Mouse (Mus musculus) heart, postnatal 14 days (tissue): Measurements from ENCODE around the gene 2010111I01Rik. TPM values are rescaled to one million over a fixed set of nuclear protein-coding genes. Genes with fewer than 3 reads are reported as not detected.
A peak's percentile ranks its signal among the peaks of the same experiment; 100 is the strongest.
"Not testable (repeated sequence)": the region's sequence is repeated elsewhere in the genome, so short reads cannot be mapped to it uniquely, and the experiment has no call there.

Source experiments
- DNase-seq, 2 experiments: peaks; one replicate each; pipeline ENCODE4 v3.0.0; 2021 to 2022
- intact Hi-C: fragments of 180-260 bp; cut with DNase I; formaldehyde crosslinking; loops from one replicate; pipeline ENCODE4 v1.15.1; 2025
- total RNA-seq, 2 experiments: library from RNA; stranded (reverse); gene quantifications; 2 replicates each; pipeline ENCODE4 v1.2.3; 2021

2010111I01Rik gene
- total RNA-seq, 2 experiments from 2014 or later, result 109 to 114 TPM

DNA sequence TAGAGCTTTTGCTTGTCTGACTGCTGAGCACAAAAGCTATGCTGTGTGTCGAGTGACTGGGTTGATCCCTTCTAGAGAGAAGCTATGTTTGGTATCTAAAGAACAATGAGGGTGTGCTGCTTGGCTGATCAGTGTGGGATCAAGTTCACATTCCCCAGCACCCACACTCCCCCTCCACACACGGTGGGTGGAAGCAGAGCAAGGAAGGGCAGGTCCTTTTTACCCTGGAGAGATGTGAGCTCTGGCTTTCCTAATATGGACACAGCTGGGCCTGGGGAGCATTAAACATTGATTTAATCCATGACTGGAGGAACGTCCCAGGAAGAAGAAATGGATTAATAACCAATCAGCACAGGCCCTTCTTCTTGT lies 267.0 kb downstream of the 2010111I01Rik start:
- no peak for DNase-seq
- intact Hi-C loops, result no loop called here

GRCm38 (mm10) chr13:63232558-63232957 lies 267.9 kb downstream of the 2010111I01Rik start:
- intact Hi-C loops, result no loop called here
- no peak for DNase-seq

DNA sequence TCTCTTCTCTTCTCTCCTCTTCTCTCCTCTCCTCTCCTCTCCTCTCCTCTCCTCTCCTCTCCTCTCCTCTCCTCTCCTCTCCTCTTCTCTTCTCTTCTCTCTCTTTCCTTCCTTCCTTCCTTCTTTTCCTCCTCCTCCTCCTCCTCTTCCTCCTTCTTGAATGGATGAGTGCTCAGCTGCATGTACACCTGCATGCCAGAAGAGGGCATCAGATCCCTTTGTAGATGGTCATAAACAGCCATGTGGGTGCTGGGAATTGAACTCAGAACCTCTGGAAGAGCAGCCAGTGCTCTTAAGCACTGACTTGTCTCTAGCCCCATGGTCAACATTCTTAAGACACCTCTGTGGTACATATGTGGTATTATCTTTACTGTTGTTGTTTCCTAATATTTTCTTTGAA lies 269.8 kb downstream of the 2010111I01Rik start:
- DNase-seq, intact Hi-C loops: not testable (repeated sequence)

GRCm38 (mm10) chr13:63235551-63235950 lies 270.9 kb downstream of the 2010111I01Rik start:
- intact Hi-C loops, result no loop called here
- DNase-seq, result no peak

GRCm38 (mm10) chr13:63236159-63236893 lies 271.6 kb downstream of the 2010111I01Rik start:
- intact Hi-C loops, result no loop called here
- DNase-seq, result no peak

GRCm38 (mm10) chr13:63238045-63238444 lies 273.4 kb downstream of the 2010111I01Rik start:
- intact Hi-C loops, result no loop called here
- DNase-seq, result no peak

GRCm38 (mm10) chr13:63239301-63239804 lies 274.7 kb downstream of the 2010111I01Rik start:
- DNase-seq, result no peak
- intact Hi-C loops, result no loop called here

DNA sequence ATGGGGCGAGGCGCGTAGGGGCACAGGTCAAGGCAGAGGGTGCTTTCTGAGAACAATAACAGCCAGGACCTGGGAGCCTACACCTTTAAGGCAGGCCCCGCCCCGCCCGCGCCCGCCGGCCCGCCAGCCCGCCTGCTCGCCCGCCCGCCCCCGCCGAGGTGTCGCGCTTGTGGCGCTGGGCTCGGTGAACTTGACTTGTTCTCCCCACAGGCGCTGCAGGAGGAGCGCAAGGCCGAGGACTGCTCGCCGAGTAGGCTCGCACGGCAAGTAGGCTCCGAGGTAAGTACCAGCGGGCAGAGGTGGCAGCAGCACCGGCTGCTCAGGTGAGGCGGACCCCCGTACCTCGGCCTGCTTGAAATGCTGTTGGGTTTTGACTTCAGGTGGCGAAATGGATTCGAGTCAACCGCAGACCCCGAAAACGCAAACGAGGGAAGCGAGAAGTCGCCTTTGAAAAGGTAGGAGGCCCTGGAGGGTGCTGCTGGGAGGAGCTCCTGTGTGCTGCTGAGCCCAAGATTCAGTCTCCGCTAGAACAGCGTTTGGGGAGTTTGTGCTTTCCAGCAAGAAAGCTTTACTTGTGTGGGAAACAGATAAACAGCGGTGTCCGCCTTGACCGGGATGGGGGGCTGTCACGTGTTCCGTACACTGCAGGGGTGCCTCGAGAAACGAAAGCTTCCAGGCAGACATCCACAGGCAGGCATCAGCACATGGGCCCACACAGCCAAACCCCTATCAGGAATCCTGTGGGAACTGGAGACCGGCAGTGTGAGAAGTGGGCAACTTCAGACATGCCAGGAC lies 275.4 kb downstream of the 2010111I01Rik start:
- intact Hi-C loops, result loop anchor here (2.0 to 5.0 kb wide), 6 partner anchors 37 to 313 kb away; no protein-coding TSS in a partner anchor
- DNase-seq, result peak; percentile 89 to 92

GRCm38 (mm10) chr13:63240835-63241234 lies 276.1 kb downstream of the 2010111I01Rik start:
- no peak for DNase-seq
- intact Hi-C loops, result loop anchor here (2.0 to 5.0 kb wide), 6 partner anchors 36 to 314 kb away; no protein-coding TSS in a partner anchor

DNA sequence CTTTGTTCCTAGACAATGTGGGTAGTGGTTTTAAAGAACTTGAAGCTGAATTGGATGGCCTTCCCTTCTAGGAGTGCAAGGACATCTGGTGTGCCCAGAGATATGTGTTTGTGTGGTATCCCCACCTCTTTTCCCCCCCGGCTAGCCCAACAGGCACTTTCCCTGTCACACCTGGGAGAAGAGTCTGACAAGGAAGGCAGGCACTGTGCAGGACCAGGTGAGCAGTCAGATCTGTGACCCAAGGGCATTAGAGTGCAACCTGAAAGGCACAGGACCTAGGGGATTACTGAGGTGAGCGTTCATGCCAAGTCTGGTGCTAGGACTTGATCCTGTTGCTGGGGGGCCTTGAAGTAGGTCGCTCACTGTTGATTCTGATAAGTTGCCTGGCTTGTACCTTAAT lies 277.0 kb downstream of the 2010111I01Rik start:
- intact Hi-C loops, result loop anchor here (2.0 to 5.0 kb wide), 6 partner anchors 36 to 314 kb away; no protein-coding TSS in a partner anchor

DNA sequence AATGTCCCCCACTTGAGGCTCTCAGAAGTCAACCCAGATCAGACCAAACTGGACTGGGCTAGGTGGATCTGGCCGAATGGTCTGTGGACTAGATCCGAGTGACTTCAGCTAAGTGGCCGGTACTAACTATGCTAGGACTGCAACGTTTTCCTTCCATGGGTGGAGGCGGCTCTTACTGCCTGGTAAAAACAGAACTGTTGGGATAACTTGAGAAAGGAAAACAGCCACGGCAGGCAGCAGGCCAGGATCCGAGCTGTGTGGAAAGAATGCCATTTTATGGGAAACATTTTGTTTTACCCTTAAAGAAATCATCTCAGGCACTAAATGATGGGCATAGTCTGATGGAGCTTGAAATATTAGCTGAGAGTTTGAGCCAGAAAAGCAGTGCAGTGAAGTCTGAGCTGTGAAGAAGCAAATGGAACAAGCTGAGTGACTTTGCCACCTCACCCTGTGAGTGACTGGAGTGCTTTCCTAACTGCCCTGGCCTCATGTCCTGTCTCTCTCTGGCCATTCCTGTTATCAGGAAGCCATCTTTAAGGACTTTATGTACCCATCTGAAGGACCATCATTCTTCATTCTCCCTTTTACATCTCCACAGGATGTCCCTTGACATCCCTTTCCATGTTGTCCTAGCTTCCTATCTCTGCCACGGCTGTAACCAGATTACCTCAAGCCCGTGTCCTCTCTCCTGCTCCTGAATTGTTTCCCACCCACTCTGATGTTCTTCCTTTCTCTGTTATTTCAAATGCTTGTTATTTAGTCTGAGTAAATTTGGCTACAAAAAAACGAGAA lies 277.9 kb downstream of the 2010111I01Rik start:
- intact Hi-C loops, result loop anchor here (5.0 kb wide), 5 partner anchors 35 to 315 kb away; no protein-coding TSS in a partner anchor
- no peak for DNase-seq

More for the DNA sequence above, 277.0 kb downstream of the 2010111I01Rik start:
- DNase-seq, result no peak

DNA sequence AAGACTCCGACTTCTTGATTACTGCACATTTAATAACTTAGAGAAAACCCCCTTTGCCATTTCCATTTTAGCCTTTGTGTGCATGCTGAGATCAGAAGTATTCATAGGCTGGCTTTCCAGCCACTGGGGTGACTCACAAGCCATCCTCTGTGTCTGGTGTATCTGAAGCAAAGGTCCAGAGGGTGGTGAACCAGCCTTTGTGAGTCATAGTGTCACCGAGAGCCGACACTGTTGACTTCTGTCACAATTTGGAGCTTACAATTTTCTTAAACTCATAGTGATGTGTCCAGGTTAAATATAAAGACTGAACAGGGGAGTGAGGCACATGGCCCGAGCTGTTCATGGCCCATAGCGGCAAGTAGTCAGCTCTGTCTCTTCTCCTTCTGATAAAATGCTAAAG lies 278.9 kb downstream of the 2010111I01Rik start:
- no peak for DNase-seq
- intact Hi-C loops, result loop anchor here (5.0 kb wide), 5 partner anchors 34 to 316 kb away; no protein-coding TSS in a partner anchor

- intact Hi-C loops, result loop anchor here (5.0 kb wide), 5 partner anchors 33 to 317 kb away; no protein-coding TSS in a partner anchor
Measured at GRCm38 (mm10) chr13:63244425-63244824, 279.7 kb downstream of the 2010111I01Rik start.

GRCm38 (mm10) chr13:63245218-63245617 lies 280.5 kb downstream of the 2010111I01Rik start:
- intact Hi-C loops, result loop anchor here (5.0 kb wide), 1 partner anchor 273 kb away; no protein-coding TSS in a partner anchor
- no peak for DNase-seq

More at GRCm38 (mm10) chr13:63244425-63244824, 279.7 kb downstream of the 2010111I01Rik start:
- DNase-seq, result no peak

DNA sequence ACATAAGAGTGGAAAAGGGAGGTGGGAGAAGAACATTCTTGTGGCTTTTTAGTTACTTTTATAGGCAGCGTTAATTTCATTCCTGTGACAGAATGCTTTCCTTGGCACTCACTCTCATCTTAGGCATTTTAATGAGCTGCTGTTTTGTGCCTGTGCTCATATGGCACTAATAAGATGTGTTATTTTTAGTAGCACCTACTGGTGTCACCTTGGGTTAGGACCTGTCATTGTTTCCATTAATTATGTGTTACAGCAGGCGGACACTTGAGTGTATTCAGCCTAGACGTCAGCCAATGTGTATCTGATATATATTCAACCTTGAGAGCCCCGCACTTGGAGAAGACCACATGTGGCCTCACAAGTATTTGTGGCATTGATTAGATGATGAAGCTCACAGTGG lies 281.1 kb downstream of the 2010111I01Rik start:
- intact Hi-C loops, result loop anchor here (5.0 kb wide), 1 partner anchor 274 kb away; no protein-coding TSS in a partner anchor
- DNase-seq, result no peak

DNA sequence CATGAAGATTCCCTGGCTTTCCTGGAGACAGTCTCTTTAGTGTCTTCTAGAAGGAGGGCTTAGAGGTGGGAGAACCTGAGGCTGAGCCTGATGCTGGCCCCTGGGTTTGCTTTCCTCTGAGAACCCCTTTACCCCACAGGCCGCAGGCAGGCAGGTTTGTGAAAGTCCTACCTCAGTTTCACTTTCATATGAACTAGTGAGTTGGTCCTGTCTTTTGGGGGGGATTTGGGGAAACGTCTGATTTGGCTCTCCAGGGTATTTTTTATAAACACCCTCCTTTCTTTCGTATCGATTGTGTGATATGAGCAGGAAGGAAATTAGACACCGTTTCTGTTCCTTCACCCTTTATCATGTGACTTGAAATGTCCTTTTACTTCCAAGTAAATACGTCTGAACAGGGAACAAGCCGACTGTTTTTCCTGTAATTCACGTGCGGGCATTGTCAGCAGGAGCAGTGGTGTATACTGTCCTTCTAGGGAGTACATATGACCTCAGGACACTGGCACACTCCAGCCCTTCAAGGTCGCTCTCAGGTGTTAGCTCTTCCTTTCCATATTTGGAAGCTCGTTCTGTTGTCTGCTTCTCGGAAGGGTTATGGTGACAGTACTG lies 281.7 kb downstream of the 2010111I01Rik start:
- intact Hi-C loops, result loop anchor here (5.0 kb wide), 1 partner anchor 274 kb away; no protein-coding TSS in a partner anchor
- DNase-seq, result no peak

DNA sequence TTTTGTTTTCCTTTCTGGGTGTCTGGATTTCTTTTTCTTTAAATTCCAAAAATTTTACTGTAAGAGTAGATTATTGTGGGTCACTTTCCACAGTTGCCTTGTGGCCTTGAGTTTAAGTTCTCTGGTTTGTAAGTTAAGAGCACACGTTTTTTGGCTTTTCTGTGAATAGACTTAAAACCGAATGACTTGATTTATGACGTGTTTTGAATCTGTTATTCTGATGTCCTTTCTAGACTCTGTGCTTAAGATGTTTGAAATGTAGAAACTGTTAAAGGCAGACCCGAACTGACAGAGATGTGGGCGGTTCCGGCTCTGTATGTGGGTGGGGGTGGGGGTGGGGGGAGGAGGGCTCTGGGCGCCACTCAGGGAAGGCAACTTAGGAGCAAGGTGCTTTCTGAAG lies 282.3 kb downstream of the 2010111I01Rik start:
- intact Hi-C loops, result loop anchor here (5.0 kb wide), 1 partner anchor 275 kb away; no protein-coding TSS in a partner anchor
- DNase-seq, result no peak

DNA sequence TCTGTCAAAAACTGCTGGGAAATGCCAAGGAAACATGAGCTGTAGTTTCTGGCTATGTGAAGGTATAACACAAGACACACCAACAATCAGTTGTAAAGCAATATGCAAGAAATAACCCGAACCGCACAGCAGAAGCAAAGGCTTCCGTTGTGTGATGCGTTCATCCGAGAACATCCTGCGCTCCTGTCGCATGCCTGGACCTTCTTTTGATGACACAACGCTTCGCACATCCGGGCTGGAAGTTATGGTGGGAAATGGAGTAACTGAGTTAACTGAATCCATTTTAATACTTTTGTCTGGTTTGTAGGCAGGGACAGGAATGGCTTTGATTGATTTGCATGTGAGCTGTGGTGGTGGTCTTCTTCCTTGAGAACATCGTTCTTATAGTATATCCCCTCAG lies 282.9 kb downstream of the 2010111I01Rik start:
- no peak for DNase-seq
- intact Hi-C loops, result loop anchor here (5.0 kb wide), 1 partner anchor 275 kb away; no protein-coding TSS in a partner anchor

DNA sequence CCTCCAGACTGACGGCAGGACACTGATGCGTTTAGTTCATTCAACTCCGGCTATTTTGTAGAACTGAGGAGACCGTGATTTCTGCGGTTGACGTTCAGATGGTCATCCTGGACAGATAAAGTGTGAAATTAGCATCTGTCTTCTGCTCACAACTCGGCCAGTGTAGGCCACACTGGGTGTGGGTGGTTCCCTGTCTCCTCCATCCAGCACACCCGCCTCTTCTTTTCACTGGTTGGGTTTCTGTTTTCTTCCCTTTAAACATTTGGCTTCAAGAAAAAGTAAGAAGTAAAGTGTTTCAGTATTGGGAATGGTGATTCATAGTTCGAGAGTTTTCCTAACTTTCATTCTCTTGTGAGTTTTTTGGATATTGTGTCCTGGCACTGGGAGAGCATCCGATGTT lies 283.6 kb downstream of the 2010111I01Rik start:
- DNase-seq, result no peak
- intact Hi-C loops, result loop anchor here (5.0 kb wide), 1 partner anchor 276 kb away; no protein-coding TSS in a partner anchor
